Mouse (Mus musculus) left cerebral cortex, postnatal 36 days (tissue): Measurements from ENCODE around the gene Prr5l. TPM values are rescaled to one million over a fixed set of nuclear protein-coding genes. Genes with fewer than 3 reads are reported as not detected.
A peak's percentile ranks its signal among the peaks of the same experiment; 100 is the strongest.

Experiments
- DNase-seq, 2 experiments: peaks; one replicate each; pipeline ENCODE4 v3.0.0; 2021 to 2022; ENCODE audit warnings: low spot score in 2 of 2, mixed read lengths in 1 of 2
- intact Hi-C: fragments of 180-260 bp; cut with DNase I; formaldehyde crosslinking; loops from one replicate; pipeline ENCODE4 v1.15.1; 2025
- total RNA-seq, 2 experiments: library from RNA; stranded (reverse); gene quantifications; 2 replicates each; pipeline ENCODE4 v1.2.3; 2021

Prr5l gene
- total RNA-seq, 2 experiments from 2014 or later: 6.3 to 11.6 TPM

DNA sequence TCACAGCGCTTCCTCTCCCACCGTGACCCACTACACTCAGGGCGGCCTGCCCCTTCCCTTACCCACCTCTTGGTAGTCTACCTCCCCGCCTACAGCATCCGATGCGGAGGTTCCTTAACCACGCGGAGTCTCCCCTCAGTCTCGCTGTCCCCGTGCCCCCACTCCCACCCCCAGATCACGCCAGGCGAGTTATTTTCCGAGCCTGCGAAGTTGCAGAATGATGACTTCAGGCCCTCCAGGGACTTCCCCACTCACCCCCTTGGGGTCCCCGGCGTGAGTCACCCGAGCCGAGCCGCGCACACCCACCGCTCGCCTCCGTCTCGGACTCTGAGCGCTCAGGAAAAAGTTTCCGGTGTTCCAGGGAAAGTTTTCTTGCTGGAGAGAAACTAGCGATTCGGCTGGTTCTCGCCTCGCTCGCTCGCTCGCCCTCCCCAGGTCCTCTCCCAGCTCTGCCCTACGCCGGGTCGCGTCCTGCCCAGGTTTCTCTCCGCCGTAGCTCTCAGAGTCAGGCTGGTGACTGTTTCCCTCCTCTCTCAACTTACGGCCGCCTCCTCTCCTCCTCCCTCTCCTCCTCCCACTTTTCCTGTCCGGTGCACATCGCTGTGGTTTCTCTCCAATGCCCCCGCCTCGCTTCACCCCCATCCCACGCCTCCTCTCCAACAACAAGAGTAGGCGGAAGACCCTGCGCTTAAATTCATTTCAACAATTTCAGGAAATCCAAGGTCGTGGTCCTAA lies 85.5 kb downstream of the Prr5l start:
- DNase-seq: peak; percentile 11 to 15
- intact Hi-C loops: loop anchor here (5.0 kb wide), 1 partner anchor 80 kb away; no protein-coding TSS in a partner anchor

GRCm38 (mm10) chr2:101796287-101797115 lies 86.3 kb downstream of the Prr5l start:
- intact Hi-C loops: loop anchor here (5.0 kb wide), 1 partner anchor 79 kb away; no protein-coding TSS in a partner anchor
- DNase-seq: peak; percentile 39 to 45

DNA sequence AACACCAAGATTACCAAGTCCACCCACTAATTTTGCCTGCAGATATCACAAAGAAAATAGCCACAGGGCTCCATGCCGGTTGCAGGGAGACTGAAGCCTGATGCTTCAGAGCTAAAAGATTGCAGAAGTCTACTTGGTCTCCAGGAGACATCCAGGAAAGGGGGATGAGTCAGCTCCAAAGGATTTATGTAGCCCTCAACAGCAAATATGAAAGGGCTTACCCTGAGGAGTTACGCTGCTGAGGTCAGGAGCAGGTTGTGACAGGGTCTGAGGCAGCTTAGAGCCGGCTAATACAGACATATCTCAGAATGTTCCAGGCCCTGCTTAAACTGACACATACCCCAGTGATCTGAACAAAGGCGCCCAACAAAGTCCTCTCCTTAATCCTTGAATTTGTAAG lies 90.7 kb downstream of the Prr5l start:
- intact Hi-C loops: no loop called here
- no peak for DNase-seq

DNA sequence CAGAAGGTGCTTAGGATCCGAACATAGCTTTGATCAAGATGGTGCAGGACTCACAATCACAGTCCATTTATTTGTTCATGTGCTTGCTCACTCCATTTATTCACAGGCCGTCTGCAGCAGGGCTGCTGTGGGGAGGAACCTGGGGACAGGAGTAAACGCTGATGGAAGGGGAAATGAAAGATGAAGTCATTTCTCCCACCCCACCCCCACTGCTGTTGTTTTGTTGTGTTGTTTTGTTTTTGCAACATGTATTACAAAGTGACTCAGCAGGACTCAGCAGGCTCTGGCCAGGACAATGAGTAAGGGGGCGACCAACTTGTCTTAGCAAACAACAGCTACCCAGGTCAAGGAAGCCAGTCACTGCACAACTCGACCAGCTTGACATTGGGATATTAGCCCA lies 99.6 kb downstream of the Prr5l start:
- intact Hi-C loops: no loop called here
- DNase-seq: no peak

DNA sequence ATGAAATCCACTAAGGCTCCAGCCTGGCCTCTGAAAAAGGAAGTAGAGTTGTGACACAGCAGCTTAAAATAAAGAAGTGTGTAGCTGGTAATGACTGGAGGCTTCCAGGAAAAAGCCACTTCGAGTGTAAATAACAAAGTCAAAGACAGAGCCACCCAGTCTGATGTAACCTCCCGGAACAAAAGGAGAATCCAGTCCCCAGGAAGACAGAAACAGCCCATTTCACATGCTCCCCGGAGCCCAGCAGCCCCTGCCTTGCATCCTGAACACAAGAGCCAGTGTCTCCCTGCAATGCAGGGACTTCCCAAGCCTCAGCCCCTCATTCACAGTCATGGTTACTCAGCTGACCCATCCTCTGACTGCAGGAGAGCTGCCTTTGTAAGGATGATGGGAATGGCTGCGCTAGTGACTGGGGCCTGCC lies 101.5 kb downstream of the Prr5l start:
- DNase-seq: no peak
- intact Hi-C loops: no loop called here

DNA sequence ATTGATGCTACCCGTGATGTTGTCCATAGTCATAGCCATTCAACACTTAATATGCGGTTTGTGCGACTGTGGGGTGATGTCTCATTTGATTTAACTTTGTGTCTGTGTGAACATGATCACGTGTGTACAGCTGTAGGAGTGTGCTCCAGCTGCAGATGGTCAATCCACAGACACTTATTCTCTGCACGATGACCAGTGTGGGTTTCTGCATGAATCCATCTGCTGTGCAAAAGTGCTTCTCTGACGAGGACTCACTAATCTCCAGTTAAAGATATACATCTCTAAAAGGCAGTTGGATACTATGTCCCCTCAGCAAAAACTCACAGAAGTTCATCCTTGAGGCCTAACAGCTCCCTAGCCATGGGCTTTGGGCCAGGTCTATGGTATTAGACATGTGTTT lies 104.7 kb downstream of the Prr5l start:
- intact Hi-C loops: no loop called here

GRCm38 (mm10) chr2:101763503-101763902 lies 119.3 kb downstream of the Prr5l start:
- DNase-seq: no peak
- intact Hi-C loops: no loop called here

More for the DNA sequence above, 104.7 kb downstream of the Prr5l start:
- DNase-seq: no peak

DNA sequence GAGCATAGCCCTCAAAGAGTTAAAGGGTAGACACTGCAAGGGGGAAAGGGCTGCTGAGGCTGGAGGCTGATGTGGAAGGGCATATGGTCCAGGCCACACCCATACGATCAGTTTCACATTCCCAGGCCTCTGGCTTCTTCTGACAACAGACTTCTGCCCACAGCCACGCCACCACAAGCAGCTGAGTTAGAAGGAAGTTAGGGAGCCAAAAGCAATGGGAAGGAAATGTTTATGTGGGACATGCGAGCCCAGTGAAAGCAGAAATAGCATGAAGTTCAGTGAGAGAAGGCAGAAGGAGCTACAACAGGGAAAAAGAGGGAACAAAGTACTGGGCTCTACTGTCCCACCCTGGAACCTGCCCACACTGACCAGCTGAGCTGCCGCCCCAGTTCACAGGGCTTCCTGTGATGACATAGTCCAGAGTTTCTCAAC lies 119.9 kb downstream of the Prr5l start:
- no peak for DNase-seq
- intact Hi-C loops: no loop called here

- intact Hi-C loops: no loop called here
- no peak for DNase-seq
Observed at GRCm38 (mm10) chr2:101762405-101762804, 120.4 kb downstream of the Prr5l start.

- DNase-seq: no peak
- intact Hi-C loops: no loop called here
Observed at GRCm38 (mm10) chr2:101761898-101762297, 120.9 kb downstream of the Prr5l start.

- no peak for DNase-seq
- intact Hi-C loops: no loop called here
Observed at GRCm38 (mm10) chr2:101759523-101760277, 123.1 kb downstream of the Prr5l start.

- intact Hi-C loops: no loop called here
- DNase-seq: no peak
Observed at GRCm38 (mm10) chr2:101757806-101758205, 125.0 kb downstream of the Prr5l start.

GRCm38 (mm10) chr2:101756069-101756753 lies 126.6 kb downstream of the Prr5l start:
- intact Hi-C loops: no loop called here
- no peak for DNase-seq

DNA sequence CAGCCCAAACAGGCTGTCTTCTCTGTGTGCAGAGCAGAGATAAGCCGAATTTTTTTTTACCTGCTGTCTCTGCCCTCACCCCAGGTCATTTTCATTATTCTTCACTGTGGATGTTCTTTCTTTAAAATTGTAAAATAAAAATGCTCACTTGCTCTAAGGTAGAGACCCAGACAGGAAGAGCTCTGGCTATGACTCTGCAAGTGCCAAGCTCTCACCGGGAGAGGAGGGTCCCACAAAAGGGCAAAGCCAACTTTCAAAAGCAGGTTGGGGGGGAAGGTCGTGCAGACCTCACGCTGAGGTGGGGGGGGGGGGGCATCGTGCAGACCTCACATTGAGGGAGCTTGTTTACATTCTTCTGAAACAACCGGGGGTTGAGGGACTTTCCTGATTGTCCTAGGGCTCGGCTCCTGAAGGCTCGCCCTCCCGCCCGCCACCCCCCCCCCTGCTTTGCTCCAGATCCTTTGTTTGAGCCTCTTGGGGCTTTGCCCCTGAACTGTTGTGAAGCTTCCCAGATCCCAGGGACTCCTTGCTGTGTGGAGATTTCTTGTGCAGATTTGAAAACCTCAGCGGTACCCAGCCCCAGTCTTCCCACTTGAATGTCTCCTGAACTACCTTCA lies 127.8 kb downstream of the Prr5l start:
- intact Hi-C loops: no loop called here
- DNase-seq: no peak

GRCm38 (mm10) chr2:101754428-101754827 lies 128.4 kb downstream of the Prr5l start:
- intact Hi-C loops: no loop called here
- DNase-seq: no peak

DNA sequence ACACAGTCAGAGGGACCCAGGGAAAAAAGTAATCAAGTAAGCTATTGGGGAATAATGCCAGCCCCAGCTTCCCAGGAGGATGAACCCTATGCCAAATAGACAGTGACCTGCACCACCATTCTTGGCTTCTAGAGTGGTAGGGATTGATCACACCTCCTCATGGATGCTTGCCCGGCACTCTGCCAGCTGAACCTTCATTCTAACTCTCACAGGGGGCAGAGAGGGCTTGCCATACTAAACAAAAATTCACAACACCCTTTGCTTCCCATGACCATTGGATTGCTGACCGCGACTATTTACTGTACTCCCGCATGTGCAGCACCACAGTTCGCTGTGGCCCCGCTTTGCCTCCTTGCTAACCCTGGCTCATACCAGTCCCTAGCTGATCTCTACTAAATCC lies 129.8 kb downstream of the Prr5l start:
- intact Hi-C loops: no loop called here
- DNase-seq: no peak

DNA sequence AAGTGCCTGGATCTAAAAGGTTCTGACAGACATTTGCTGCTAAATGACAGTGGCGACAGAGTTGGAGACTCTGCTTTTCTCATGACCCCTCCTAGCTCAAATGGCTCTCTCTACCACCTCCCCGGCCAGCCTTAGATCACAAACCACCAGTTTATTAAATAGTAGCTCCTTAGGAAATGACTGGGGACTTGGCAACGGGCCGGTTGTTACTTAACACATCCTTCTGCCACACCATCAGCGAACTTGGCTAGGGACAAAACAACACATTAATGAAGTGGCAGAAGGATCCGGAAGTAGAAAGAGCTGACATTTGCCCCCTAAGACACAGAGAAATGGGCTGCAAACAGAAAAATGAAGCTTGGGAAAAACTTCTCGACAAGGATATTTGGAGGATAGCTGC lies 130.4 kb downstream of the Prr5l start:
- no peak for DNase-seq

DNA sequence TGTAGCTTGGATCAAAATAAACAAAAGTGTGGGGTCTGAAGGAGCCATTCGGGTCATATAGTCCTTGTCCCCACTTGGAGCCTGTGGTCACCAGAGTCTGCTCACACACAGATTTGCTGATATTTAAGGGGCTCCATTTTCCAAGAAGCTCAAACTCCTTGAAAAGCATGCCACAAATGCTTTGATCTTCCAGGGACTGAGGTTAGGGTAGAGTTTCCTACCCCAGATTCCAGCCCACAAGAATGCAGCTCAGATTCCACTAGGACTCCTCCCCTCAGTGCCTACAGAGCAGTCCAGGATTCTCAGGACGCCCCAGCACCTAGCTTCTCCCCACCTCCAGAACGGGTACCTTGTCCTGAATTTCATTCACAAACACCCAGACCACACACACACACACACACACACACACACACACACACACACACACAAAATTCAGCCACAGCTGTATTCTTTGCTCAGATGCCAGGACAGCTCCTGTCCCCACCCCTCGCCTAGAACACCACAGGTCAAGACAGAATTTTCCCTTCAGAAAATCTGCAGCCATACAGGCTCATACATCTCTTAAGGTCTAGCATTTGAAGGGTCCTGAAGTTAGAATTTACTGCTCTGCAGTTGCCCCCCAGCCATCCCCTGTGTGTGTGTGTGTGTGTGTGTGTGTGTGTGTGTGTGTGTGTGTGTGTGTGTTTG lies 131.4 kb downstream of the Prr5l start:
- intact Hi-C loops: no loop called here
- DNase-seq: no peak

More for the DNA sequence above, 130.4 kb downstream of the Prr5l start:
- intact Hi-C loops: no loop called here

DNA sequence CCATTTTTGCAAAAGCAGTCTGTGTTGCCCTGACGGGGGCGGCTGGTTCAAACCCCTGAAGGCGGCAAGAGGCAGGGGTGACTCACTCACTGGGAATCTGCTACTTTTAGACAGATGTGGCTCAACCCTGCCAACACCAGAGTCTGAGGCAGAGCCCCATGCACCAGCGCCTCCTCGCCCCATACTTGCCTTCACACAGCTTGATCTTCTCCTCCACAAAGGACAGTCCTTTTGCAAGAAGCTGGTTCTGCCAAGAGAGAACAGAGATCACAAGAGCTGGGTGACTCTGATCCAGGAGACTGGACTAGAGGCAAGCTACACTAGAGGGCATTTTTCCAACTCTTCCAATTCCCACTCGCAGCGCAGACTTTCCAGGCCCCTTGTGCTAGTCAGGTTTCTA lies 136.3 kb downstream of the Prr5l start:
- no peak for DNase-seq
- intact Hi-C loops: no loop called here
